Mouse (Mus musculus) spleen, adult 12 weeks (tissue): Measurements from ENCODE around the gene Ptger4.
A peak's percentile ranks its signal among the peaks of the same experiment; 100 is the strongest.
"Not testable (repeated sequence)": the region's sequence is repeated elsewhere in the genome, so short reads cannot be mapped to it uniquely, and the experiment has no call there.

Experiments
- DNase-seq: peaks from one replicate; pipeline ENCODE4 v3.0.0; 2022; ENCODE audit warnings: low spot score

Gene Ptger4

DNA sequence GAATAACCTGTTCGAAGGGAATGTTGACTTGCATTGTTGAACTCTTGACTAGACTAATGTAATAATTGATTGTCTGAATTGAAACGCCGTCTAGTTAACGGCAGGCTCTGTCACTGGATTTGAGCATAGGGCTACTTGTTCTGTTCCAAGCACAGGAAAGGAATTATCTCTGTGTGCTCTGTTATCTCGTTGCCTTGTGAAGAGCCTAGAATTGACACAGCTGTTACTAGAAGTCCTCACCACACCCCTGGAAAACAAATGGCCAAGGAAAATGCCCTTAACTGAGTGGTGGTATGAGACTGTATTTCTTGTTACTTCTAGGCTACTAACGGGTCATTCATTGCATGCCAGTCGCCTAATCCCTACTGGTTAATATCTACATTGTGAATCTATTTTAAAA is 5.9 kb downstream of the Ptger4 start:
- DNase-seq, result no peak

DNA sequence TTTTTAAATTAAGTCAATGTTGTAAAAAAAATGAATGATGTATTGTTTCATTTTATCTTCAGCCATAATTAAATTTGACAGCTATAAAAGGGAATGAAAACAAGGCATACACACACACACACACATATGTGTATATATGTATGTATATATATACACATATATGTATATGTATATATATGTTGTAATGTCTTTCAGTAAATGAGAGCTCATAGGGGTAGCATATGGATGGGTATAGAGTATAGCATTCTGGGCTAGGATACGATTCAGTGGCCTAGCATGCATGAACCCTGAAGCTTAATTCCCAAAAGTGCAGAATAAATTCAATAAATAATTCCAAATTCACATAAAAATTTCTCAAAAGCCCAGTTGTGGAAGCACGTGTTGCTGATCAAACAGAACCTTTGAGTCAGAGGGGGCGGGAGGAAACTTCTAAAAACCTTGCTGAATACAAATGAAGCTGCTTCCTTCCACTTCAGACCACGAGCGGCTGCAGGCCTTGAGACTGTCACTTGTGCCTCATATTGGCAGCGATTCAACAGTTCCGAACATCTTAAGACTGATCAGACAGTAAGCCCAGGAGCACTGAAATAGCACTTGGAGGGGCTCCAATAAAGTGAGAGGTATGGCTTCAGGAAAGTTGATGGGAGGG is 6.9 kb downstream of the Ptger4 start:
- DNase-seq, result peak; percentile 8

DNA sequence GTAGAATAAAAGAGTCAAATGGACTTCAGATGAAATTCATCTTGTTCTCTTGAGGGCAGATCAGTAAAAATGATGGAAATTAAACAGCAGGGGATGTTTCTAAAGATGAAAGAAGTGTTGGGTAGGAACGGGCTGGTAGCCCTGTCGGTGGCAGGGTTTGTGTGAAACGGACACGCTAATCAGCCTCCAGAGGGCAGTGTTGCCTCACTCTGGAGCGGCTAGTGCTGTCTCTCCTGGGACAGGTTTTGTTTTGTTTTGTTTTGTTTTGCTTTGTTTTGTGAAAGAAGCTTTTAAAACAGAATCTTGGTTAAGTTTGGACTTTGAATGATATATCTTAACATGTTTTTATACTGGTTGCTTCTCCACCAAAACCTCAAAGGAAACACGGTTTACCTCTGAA is 7.4 kb downstream of the Ptger4 start:
- peak; percentile 61 for DNase-seq

DNA sequence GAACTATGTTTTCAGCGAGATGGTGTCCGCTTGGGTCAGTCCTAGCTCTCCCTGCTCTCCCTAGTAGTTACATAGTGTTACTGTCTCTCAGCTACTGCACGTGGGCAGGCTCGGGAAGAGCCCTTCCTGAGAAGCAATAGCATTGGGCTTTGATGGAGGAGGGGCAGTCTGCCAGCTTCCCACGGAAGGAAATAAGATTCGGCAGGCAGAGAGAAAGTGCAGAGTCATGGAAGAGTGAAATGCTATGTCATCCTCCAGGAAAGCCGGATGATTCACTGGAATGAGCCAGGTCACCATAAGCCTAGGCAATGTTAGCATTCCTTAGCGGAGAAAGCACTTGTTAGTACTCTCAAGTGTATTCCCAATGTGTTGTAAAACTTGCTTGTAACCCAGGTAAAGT is 8.5 kb downstream of the Ptger4 start:
- DNase-seq, result no peak

DNA sequence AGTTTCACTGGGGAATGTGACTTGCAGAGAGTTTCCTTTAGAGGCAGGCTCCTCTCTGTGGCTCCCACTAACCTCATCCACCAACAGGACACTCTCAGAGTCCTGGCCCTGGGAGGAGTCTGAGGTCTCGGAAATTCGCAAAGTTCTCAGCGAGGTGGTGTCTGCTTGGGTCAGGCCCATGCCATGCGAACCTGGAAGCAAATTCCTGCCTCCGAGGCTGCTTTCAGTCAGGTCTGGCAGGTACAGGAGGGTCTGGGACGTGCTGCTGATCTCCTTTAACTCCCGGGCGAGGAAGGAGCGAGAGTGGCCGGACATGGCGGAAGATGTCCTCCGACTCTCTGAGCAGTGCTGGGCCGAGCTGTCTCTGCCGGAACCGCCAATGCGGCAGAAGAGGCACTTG is 9.3 kb downstream of the Ptger4 start:
- DNase-seq, result no peak

DNA sequence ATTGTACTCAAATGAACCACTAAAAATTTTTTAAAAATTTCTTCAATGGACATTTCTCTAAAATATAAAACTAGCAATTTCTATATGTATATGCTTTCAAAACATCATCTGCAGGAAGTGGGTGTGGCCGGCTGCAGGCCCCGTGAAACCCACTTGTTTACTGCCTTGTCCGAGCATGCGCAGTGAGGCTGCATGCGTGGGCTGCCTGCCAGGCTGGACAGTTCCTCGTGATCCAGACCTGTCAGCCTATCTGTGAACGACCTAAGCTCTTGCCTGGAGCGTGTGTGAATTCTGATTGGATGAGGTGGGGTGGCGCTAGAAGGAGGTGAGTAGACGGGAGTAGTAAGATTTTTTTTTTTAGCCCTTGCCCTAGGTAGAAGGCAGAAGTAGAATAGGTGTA is 13.2 kb downstream of the Ptger4 start:
- not testable (repeated sequence) for DNase-seq

DNA sequence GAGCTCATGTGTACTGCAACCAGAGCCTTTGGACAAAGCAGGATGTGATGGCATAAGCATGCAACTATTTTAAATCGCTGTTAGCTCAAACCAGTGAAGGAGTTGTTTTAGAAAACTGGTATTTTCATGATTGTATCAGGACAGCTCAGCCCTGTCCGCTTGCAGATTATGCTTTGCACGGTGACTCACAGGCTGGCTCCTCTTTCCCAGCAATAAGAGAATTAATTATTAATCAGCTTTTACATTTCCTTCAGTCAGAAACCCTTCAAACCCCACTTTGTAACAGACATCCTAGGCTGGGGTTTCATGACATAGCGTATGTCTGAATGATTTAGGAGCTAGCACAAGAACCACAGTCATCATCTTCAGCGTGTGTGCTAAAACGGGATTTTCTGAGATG is 23.5 kb downstream of the Ptger4 start:
- DNase-seq, result no peak

DNA sequence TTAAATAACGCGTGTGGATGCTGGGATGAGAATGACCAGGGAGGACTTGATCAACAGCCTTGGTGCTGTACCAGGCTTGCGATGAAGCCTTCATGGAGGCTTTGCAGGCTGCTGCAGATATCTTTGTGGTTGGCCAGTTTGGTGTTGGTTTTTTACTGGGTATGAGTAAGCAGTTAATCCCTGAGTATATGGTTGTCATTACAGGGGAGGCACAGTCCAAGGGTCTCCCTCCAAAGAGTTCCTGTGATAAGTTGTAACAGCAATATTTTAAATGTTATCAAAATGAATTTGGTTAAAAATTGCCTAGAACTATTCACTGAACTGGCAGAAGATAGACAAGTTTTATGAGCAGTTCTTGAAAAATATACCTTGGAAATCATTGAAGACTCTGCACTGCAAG is 34.9 kb downstream of the Ptger4 start:
- no peak for DNase-seq

DNA sequence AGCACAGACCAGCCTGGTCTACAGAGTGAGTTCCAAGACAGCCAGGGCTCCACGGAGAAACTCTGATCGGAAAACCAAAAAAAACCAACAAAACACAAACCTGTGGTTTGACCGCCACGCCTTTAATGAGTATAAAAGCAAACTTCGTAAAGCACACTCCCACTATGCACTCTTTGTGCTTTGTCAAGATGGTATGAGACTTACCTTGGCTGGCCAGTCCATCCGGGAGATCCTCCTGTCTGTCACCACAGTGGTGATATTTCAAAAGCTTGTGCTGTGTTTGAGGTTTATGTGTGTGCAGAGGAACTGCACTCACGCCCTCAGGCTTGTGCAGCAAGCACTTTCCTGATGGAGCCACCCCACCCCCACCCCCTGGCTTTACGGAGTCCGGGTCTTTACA is 38.8 kb downstream of the Ptger4 start:
- DNase-seq, result no peak

DNA sequence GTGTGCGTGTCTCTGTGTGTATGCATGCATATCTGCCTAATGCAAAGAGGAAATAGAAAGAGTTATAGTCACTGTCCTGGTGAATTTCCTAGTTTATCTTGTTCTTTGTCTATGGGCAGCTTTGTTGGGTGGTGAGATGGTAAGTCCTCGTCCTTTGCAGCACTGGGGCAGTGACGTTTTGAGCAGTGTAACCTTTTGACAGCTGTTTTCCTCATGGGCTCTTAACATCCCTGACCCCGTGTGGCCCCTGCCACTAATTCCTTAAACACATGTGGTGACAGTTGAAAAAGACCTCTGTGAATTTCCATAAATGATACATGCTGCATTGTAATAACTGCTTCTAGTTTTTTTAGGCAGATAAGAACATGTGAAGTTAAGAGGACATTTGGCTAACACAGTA is 47.3 kb downstream of the Ptger4 start:
- no peak for DNase-seq

DNA sequence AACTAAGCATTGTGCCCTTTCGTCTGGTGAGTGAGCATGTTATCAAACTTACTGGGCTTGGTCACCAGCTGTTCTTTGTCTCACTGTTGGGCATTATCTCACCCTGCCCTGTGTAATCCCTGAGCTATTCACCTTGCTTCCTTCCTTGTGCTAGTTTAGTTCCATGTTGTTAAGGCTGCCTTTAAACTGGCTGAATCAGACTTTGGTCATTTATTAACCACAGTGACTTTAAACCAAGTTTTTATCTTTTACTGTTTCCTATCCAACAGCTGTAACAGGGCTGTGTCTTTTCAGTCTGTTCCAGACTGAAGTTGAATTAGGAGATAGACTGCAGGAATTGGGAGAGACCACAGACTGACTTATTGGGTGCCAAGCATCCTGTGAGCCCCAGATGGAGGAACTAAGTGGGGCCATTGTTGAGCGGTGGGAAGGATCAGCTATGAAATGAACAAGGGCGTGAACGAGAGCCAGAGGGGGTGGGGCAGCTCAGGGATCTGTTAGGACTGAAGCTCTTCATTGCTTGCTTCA is 47.9 kb downstream of the Ptger4 start:
- no peak for DNase-seq

DNA sequence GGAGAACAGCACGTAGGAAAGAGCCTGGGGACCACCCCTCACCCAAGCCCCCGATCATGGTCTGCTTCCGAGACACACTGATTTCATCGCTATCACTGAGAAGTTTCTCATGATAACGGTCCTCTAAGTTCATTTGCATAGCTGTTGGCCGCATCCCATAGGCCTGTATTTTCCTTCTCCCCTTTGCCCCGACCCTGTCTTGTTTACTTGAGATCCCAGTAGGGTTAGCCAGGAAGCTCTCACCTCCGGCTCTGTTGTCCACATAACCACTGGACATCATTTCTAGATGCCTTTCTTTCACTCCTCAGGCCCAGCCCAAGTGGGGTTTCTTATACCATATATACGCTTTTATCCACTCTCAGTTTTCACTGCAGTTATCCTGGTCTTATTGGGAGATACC is 49.1 kb downstream of the Ptger4 start:
- DNase-seq, result no peak

DNA sequence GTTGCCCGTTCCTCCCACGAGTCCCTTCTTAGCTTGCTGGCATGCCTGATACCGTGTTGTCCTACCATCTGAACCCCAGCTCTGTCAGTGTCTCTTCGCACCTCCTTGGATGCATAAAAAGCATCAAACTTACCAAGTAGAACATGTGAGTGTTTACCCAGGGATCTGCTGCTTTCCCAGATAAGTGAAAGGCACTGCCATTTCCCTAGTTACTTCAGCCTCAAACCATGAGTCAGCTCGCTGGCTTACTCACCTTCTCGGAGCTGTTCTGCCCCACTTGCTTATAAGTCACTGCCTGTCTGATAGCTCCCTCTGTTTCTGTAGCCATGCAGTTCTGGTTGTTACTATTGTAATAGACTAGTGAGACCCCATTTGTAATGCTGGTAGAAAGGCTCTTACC is 49.5 kb downstream of the Ptger4 start:
- DNase-seq, result no peak

DNA sequence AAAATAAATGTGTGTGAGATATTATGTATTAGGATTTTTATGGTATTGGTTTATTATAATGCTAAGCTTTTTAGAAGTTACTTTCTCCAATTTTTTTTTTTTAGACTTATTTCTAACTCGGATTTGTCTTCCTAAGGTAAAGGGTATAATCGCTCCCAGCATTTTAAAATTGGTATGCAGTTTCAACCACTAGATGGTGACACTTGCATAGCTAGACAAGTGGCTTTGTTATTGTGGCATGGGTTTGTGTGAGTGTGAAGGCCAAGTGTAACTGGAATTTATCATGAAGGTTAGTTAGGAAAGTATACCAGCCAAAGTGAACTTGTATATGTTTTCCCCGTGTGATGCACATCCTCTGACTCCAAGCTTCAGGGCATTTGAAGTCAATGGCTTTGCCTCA is 50.2 kb downstream of the Ptger4 start:
- no peak for DNase-seq

DNA sequence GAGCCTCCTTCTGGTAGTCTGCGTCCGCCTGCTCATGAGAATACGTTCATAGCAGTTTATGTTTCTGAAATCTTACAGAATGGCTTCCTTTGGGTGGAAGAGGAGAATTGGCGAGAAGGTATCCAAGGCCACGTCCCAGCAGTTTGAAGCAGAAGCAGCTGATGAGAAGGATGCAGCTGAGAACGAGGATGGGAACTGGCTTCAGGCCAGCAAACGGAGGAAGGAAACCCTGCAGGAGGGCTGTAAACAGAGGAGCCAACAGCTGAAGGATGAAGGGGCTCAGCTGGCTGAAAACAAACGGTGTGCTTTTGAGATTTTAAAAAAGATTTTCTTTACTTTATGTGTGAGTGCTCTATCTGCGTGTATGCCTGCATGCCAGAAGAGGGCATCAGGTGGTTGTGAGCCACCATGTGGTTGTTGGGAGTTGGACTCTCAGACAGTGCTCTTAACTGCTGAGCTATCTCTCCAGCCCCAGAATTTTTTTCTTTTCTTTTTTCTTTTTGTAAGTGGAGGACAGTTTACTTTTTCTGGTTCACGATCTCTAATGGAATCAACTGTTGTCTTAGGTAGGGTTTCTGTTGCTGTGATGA is 54.4 kb downstream of the Ptger4 start:
- no peak for DNase-seq

DNA sequence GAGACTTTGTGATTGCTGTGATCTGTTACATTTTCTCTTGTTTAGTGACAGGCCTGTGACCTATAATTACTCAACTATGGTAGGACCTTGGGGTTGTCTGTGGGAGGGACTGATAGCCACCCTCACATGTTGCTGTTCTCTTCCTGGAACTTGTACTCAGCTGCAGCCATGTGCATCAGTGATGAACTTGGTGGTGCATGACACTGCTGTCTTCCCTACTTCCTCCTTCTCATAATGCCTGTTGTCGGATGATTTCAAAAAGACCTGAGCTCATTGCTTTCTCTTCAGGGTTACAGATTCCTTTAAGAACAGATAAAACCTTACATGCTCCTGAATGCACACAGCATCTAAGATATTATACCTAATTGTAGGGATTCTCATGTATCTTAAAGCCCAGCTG is 56.0 kb downstream of the Ptger4 start:
- DNase-seq, result no peak

DNA sequence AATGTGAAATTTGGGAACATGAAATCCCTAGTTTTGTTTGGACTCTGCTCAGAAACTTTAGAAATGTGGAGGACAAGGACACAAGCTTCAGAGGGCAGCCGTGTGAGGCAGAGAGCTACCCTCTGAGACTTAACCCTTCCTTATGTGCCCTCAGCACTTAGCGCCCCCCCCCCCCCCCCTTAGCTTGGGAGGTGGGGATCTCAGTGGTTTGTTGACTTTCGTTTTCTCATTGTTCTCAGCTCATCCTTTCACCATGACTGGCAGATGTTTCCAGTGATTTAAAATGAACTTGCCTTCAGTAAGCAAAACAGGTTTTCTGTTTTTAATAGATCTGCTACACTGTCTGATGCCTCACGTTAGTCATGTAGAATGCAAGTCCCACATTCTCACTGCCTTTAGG is 56.9 kb downstream of the Ptger4 start:
- DNase-seq, result no peak

DNA sequence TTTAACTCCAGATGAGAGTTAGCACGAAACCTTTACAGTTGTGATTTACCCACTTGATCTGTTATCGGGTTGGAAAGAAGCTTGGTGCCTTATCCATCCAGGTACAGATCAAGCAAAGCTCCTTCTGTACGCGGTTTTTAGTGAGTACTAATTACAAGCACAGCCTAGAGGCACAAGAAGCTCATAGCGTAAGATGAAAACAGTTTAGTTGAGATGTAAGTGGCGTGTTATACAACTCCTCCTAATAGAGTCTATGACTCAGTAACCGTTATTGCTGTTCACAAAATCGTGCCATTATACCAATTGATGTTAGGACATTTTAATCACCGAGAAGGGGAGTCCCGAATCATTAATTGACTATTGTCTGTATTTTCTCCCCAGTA is 57.7 kb downstream of the Ptger4 start:
- no peak for DNase-seq

DNA sequence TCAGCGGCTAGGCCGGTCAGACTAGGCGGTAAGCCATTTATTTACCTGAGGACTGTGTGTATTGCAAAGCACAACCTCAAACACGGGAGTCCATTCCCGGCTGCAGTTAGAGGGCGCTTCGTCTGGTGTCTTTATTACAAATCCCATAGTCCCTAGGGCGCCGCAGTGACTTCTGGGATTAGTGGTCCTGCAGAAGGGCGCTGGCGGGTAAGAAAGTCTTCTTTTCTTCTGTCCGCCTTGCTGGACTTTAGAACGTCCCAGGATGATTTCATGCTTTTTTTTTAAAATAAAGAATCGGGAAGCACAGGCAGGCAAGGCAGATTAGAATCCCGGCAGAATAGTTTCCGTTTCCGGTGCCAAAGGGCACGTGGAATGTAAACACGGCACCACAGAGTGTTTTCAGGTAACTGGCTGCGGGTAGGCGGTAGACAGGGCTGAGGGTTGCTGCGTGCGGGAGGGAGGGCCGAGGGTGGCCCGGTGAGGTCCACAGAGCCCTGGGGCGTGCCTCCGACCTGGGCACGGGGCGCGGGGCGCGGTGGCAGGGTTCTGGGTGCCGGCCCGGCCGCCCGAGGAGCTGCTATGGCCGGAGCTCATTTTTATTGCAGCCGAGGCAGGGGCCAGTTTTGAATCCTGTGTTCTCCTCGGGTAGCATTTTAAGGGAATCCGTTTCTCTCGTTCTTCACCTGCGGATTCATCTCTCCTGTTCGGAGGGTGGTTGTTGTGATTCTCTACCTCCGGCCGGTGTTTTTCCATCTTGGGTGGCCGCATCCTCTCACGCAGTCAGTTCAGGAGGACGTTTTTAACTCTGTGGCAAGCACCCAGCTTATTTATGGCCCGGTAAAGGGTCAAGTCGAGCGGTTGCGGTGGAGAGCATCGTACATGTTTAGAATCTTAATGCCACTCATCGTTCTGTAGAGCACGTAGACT is 58.4 kb downstream of the Ptger4 start, which contains the start of gene Ttc33:
Ttc33 (plus strand) TSS at position 160 of the 927 bp plus-strand sequence.
- DNase-seq, result peak; percentile 59

DNA sequence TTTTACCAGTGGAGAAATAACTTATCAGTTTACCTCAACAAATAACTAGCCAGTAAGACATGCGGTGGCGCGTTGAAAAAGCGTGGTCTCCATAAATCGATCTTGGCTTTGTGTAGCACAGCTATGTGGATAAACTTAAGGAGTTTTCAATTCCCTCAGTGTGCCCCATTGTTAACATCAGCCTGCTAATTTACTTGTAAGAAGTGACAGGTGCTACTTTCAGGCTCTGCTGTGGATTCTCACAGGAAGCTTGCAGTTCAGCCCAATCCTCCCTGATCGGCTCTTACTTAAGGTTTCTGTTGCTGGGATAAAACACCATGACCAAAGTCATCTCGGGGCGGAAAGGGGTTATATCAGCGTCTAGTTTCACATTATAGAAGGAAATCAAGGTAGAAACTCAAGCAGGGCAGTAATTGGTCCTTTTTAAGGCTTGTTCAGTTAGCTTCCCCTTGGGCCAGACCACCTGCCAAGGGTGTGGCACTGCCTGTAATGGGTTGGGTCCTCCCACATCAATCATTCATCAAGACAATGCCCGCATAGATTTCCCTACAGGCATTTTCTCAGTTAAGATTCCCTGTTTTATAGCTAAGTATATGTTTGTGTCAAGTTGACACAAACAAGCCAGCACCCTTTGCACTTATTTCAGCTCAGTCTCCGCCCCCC is 59.2 kb downstream of the Ptger4 start:
- peak; percentile 7 for DNase-seq

DNA sequence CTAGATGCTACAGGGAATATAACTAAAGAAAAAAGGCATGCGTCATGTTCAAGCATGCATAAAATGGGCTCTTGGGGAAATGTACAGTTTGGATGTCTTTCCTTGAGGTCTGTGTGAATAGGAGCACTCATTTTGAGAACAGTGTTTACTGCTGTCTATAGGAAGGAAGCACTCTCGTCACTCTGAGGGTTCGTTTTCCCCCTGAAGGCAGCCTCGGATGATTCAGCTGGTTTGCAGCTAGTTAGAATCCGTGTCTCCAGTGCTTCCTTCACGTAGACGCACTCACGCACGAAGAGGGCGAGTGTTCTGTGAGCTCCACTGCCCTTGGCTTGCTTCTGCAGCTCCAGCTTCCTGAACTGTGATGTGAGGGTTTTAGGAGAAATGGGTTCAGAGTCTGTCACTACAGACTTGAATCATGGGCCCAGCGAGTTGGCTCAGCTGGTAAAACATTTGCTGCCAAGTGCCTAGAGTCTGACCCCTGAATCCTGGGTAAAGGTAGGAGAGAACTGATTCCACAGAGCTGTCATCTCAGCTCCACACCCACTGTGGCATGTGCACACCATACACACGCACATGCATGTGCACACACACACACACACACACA is 70.7 kb downstream of the Ptger4 start:
- no peak for DNase-seq
